Mouse (Mus musculus) small intestine, adult 2 months (tissue): Measurements from ENCODE around the gene AC124502.3. TPM values are rescaled to one million over a fixed set of nuclear protein-coding genes. Genes with fewer than 3 reads are reported as not detected.
"Not testable (repeated sequence)": the region's sequence is repeated elsewhere in the genome, so short reads cannot be mapped to it uniquely, and the experiment has no call there.

Source experiments
- H3K27ac ChIP-seq: fragments of 200-500 bp; 2 replicates; pipeline ENCODE4 v1.5.1; 2012; ENCODE audit warnings: low read depth, low read length, control low read depth, inconsistent platforms; ENCODE audit not compliant: insufficient read depth
- H3K27me3 ChIP-seq: fragments of 200-500 bp; 2 replicates; pipeline ENCODE4 v1.6.1; 2012; ENCODE audit warnings: mild to moderate bottlenecking, moderate library complexity, low read length, inconsistent platforms; ENCODE audit not compliant: control insufficient read depth, insufficient read depth
- H3K36me3 ChIP-seq: fragments of 200-500 bp; 2 replicates; pipeline ENCODE4 v1.6.1; 2012; ENCODE audit warnings: mild to moderate bottlenecking, low read length, control low read depth, inconsistent platforms; ENCODE audit not compliant: control insufficient read depth, insufficient read depth
- H3K4me1 ChIP-seq: fragments of 200-500 bp; 2 replicates; pipeline ENCODE4 v1.6.1; 2012; ENCODE audit warnings: low read length, inconsistent platforms, mixed read lengths; ENCODE audit not compliant: control insufficient read depth, insufficient read depth, insufficient read length
- H3K4me3 ChIP-seq: fragments of 200-500 bp; 2 replicates; pipeline ENCODE4 v1.5.1; 2012; ENCODE audit warnings: low read depth, mild to moderate bottlenecking, control low read depth, inconsistent platforms, low read length, moderate library complexity
- CTCF ChIP-seq: fragments of 200-500 bp; IDR thresholded peaks from 2 replicates; pipeline ENCODE4 v1.5.1; 2012; ENCODE audit warnings: low read depth, mild to moderate bottlenecking, control low read depth, inconsistent platforms, low read length, moderate library complexity, mixed read lengths; ENCODE audit not compliant: insufficient replicate concordance, insufficient read length; ENCODE audit errors: extremely low read depth
- POLR2A ChIP-seq: fragments of 200-500 bp; IDR thresholded peaks from 2 replicates; pipeline ENCODE4 v1.6.1; 2012; ENCODE audit warnings: low read depth, mild to moderate bottlenecking, control low read depth, inconsistent platforms, low read length, moderate library complexity
- WGBS: fragments of 180-500 bp; shearing (Covaris S2); methylation state at CpG from one replicate; pipeline ENCODE4 v1.1.7; 2018; 5-methylcytosine and 5-hydroxymethylcytosine counted together
- polyA plus RNA-seq: library from polyadenylated mRNA; depleted of rRNA; stranded (reverse); fragments of >200 nt; gene quantifications from 2 replicates; pipeline ENCODE4 v1.2.3, GENCODE M21; 2012

Gene AC124502.3
- polyA plus RNA-seq, 1 experiment: 1.2 TPM

DNA sequence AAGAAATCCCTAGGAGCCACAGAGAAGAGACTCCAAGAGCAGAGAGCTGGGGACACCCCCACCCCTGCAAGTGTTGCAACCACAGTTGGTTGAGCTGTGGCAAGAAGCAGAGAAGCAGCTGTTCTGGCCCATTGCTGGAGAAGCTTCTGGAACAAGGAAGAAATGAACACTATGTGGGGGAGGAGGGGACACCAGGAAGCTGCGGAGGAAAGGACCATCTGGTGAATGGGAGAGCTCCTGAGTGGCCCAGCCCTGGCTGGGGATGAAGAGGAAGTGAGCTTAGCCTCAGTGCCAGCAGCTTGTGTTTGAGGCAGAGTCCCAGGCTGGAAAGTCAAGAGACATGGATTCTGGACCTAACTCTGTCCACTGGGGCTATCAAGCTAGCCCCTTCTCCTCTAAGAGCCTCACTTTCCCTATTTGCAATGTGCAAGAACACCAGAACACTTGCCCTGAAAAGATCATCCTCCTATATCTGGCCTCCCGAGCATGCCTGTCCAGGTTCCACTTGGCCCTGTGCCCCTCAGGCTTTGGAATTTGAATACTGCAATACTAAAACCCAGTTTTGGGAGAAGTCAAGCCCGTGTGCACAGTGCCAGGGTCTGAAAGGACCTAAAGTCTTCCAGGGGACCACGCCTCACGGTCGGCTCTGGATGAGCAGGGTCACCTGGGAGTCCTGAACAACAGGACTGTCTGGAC is 39.1 kb upstream of the AC124502.3 start:
- H3K27ac ChIP-seq: no peak overlapping the region
- WGBS: 51% methylated on average over 6 of the region's 6 CpGs
- no peaks in the 10 kb centered on the region for H3K36me3 ChIP-seq
- 0 out of 2 replicates have a peak, but pooled peaks cover 6% of the 10 kb centered on the region for H3K27me3 ChIP-seq
- no peak overlapping the region for H3K4me3 ChIP-seq
- no peak for TF ChIP-seq CTCF
- TF ChIP-seq POLR2A: no peak
- H3K4me1 ChIP-seq: peaks cover 6% of the 10 kb centered on the region; the same call in 1 of the 2 replicates

DNA sequence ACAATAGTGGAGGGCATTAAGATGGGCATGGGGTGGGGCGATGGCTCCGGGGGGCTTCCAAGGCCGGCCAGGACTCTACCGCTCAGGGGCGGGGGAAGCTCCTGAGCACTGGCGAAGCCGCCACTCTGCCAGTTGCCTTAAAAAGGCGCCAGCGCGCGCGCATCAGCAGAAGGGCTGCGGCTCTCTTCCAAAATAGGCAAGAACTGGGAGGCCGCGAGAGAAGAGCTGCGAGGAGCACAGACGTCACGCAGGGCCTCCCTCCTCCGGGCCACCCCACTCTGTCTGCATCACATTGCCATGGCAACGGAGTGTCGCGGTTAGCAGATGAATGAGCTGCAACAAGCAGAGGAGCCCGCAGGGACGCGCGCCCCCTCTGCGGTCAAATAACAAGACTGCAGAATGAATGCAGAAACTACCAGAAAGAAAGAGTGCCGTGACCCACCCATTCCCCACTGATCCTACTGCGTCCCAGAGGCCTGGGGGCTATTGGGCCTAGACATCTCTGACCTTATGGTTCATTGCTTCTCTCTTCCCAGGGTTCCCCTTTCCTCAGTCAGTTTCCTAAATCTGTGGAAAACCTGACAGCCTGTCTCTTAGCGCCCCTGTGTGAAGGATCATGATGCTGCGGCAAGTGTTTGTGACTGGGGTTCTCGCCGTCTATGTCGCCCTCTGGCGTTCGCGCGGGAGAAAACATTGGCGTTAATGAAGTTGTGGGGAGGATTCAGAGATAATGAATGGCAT is 36.9 kb upstream of the AC124502.3 start:
- no peaks in the 10 kb centered on the region for H3K36me3 ChIP-seq
- H3K4me1 ChIP-seq: peaks cover 6% of the 10 kb centered on the region; the same call in 1 of the 2 replicates
- 0 out of 2 replicates have a peak overlapping the region, but pooled peaks have one; percentile 9 for H3K27ac ChIP-seq
- WGBS: 3% methylated on average over 39 of the region's 39 CpGs
- H3K4me3 ChIP-seq: no peak overlapping the region
- H3K27me3 ChIP-seq: 0 out of 2 replicates have a peak, but pooled peaks cover 6% of the 10 kb centered on the region
- TF ChIP-seq POLR2A (no peak), CTCF (peak; percentile 83)

DNA sequence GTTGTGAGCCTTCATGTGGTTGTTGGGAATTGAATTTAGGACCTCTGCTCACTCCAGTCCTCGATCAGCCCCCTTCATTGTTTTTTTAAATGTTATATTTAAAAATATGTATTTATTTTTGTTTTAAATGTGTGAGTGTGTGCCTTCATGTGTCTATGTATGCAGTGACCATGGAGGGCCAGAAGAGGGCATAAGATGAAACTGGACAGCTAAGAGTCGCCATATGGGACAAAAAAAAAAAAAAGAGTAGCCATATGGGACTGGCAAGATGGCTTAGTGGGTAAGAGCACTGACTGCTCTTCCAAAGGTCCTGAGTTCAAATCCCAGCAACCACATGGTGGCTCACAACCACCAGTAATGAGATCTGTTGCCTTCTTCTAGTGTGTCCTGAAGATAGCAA is 35.0 kb upstream of the AC124502.3 start:
- H3K4me3 ChIP-seq, H3K4me1 ChIP-seq, H3K27ac ChIP-seq, H3K27me3 ChIP-seq, H3K36me3 ChIP-seq: not testable (repeated sequence)
- WGBS: 46% methylated on average over 2 of the region's 2 CpGs

DNA sequence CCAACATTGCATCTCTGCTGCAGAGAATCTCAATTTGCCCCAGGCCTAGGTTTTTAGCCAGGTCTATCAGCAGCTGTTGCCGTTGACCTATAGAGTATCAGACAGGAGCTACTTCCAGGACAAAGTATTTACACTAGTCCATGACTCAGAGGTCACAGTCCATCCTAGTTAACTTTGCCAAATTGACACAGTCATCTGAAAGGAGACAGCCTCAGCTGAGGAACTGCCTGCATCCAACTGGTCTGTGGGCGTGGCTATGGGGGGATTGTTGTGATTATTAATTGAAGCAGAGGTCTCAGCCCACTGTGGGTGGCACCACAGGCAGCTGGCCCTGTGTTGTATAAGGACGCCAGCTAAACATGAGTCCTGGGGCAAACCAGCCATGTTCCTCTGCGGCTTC is 33.8 kb upstream of the AC124502.3 start:
- Histone ChIP-seq H3K27me3 (0 out of 2 replicates have a peak, but pooled peaks cover 6% of the 10 kb centered on the region), H3K4me3 (no peak overlapping the region), H3K36me3 (no peaks in the 10 kb centered on the region), H3K27ac (no peak overlapping the region), H3K4me1 (peaks cover 6% of the 10 kb centered on the region; the same call in 1 of the 2 replicates)
- no peak for TF ChIP-seq CTCF
- no peak for TF ChIP-seq POLR2A
- 29% methylated on average over 4 of the region's 4 CpGs for WGBS

DNA sequence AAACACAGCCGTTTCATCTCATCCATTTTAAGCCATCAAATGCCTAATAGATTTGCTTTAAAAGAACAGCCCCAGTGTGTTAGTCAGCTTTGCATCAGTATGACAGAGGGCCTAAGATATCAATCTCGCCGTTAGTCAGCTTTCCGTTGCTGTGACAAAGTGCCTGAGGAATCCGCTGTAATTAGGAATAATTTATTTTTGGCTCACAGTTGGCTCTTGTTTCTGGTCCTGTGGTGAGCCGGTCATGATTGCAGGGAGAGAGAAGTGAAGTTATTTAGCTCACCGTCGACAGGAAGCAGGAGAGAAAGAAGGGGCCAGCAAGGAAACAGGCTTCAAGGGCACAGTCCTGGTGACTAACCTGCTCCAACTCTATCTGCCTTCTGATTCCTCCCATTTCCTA is 25.6 kb upstream of the AC124502.3 start:
- no peaks in the 10 kb centered on the region for H3K27me3 ChIP-seq
- H3K27ac ChIP-seq: no peak overlapping the region
- WGBS: 64% methylated on average over 8 of the region's 8 CpGs
- no peak for TF ChIP-seq POLR2A
- H3K4me3 ChIP-seq: no peak overlapping the region
- H3K4me1 ChIP-seq: no peaks in the 10 kb centered on the region
- H3K36me3 ChIP-seq: no peaks in the 10 kb centered on the region

- WGBS: 8% methylated on average over 8 of the region's 8 CpGs
- H3K27ac ChIP-seq: no peak overlapping the region
- no peak overlapping the region for H3K4me3 ChIP-seq
- H3K36me3 ChIP-seq: no peaks in the 10 kb centered on the region
- no peaks in the 10 kb centered on the region for H3K27me3 ChIP-seq
- H3K4me1 ChIP-seq: no peaks in the 10 kb centered on the region
- TF ChIP-seq POLR2A: no peak
- peak; percentile 45; the same call in 1 of the 2 replicates for TF ChIP-seq CTCF
These were observed 23.7 kb upstream of the AC124502.3 start for GRCm38 (mm10) chr19:5014961-5015398.

DNA sequence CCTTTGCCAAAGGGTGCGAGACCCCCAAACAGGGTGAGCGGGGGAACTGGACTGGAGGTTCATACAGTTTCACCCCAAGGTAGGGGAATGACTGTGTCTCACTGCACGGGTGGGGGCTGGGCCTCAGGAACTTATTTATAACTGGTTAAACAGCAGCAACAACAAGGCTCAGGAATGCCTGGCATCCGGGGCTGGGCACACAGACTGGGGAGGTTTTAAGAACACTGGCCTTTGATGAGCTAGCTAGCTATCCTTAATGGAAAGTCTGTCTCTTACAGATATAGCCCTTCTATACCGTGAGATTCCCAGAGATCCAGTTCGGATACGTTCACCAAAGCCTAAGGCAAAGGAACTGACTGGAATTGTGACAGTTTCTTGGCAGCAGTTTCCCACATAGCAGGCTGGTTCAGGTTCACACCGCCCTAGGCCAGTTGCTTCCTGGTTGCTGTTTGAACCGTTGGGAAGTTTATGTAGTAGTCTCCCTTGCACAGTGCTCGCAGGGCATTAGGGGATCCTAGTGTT is 22.4 kb upstream of the AC124502.3 start:
- no peak overlapping the region for H3K4me3 ChIP-seq
- TF ChIP-seq POLR2A (no peak), CTCF (no peak)
- H3K4me1 ChIP-seq: no peaks in the 10 kb centered on the region
- H3K27ac ChIP-seq: no peak overlapping the region
- no peaks in the 10 kb centered on the region for H3K27me3 ChIP-seq
- H3K36me3 ChIP-seq: no peaks in the 10 kb centered on the region
- 21% methylated on average over 10 of the region's 10 CpGs for WGBS
